Mouse (Mus musculus): Measurements from ENCODE around the gene Tmem121b.

The Tmem121b gene

DNA sequence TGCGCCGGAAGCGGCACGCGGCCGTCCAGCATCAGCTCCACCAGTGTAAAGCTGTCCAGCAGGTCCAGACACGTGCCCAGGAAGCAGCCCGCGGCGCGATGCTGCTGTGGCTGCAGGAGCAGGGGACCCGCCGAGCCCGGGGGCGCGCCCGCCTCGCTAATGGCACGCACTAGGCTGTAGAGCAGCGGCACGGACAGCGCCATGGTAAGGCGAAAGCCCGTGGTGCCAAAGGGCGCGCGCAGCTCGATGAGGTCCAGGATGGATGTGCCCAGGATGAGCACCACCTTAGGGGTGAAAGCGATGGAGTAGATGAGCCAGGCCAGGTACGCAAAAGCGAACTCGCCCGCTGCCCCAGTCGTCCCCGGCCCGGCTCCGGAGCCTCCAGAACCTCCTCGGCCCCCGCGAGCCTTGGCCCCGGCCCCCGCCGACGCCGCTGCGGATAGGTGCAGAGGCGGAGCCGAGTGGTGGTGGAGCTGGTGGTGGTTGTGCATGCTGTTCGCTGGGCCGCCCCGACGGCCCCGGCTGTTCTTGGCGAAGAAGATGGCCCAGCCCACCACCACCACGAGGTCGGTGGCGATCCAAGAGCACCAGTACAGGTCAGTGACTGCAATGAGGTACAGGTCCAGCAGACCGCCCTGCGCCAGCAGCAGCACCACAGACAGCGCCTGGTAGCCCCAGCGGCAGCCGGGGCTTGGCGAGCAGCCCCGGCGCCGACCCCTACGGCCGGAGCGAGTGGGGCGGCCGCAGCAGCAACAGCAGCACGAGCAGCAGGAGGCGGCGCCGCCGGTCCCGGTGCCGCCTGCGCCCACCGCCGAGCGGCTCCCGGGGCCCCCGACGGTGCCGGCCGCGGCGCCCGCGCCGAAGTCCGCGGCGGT is 871 bp downstream of the Tmem121b start:
- DNase-seq (ENCODE audit: low spot score in 2 of 2): peak; percentile 30 to 38

DNA sequence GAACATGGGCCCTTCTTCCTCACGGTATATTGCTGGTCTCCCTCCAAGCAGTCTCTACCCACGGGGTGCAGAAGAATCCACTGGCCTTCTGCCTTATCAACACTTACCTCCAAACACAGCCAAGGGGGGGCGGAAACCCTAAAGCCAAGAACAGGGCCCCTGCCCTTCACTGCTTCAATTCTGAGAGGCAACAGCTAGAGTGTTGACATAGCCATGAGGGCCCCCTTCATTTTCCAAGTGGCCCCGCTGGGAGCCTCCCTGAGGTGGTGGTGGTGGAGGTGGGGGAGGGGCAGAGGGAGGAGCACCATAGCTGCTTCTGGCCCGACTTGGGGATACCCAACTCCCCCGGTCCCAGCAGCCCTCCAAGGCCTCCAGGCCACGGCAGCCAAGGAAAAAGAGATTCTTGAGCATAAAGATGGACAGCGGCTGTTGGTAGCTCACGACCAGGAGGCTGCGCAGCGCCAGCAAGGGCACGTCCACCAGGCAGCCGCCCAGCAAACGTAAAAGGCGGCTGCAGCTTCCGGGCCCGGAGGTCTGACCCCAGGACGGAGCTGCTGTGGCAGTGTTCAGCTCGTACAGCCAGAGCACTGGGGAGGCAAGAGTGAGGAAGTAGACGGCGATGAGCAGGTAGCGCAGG is 1.6 kb downstream of the Tmem121b start:
- no peak for DNase-seq (ENCODE audit: low spot score in 2 of 2)

DNA sequence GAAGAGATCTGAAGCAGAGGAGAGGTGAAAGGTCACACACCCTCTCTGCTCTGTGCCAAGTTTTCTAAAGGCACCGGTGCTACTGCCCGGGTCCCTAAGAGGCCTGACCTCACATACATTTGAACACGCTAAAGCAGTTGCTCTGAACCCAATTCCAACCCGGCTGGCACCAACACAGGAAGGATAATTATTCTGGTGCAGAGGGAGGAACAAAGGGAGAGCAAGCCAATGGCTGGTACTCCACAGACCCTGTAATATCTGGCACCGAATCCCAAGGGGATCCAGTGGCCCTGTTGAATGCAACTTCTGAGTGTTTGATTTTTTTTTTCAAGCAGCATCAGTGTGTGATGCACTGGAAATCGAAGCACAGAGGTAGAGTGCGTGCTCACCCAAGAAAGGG is 2.5 kb downstream of the Tmem121b start:
- no peak for DNase-seq (ENCODE audit: low spot score in 2 of 2)

DNA sequence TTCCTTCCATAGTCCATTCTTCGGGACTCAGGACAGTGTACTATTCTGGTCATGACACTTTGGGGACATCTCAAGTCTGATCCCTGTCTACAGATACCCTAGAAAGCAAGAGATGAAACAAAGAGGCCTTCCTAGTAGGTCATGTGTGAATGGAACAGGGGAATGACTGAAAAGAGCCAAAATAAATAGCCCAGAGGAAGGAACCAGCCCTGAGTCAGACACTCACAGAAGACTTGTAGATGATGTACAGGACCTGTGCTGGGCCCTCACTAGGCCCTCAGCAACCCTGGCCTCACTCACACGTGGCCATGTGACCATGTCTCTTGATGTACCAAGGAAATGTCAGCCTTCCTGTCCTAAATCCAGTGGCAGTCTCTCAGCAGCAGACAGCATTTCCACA is 4.1 kb downstream of the Tmem121b start:
- no peak for DNase-seq (ENCODE audit: low spot score in 2 of 2)

DNA sequence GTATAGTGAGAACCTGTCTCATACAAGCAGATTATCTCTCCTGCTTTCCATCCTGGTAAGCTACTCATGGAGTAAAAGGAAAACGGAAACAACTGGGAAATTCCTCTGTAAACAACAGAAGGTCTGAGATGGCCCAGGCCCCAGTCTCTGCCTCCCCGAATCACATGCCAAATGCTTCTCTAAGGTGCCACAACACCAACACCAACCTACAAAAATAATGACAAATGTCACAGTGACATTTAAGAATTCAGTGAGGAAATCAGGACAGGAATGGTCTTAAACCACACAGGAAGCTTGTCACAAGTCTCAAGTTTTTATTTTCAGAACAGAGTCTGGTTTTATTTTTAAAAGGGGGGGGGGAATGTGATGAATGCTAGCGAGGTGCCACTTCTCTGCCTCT is 5.0 kb downstream of the Tmem121b start:
- DNase-seq (ENCODE audit: low spot score in 2 of 2): no peak

DNA sequence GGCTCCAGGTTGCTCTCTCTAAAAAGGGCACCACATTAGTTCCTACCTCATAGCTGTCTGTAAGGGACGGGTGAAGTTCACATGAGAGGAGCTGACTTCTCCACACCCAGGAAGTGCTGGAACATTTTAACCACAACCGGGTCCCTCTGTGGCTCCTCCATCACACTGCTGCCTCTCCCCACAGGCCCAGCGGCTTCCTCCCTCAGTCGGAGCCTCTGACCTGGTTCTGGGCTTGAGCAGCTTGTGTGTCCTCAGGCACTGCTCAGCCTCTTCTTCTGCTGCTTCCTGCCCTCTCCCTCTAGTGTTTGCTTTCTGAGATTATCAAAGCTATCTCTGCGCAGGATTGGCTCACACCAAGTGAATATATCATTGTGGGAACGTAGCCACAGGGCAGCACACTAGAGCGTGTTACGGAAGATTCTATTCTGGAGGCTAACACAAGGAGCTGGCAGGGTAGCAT is 7.5 kb downstream of the Tmem121b start:
- DNase-seq (ENCODE audit: low spot score in 2 of 2): no peak

DNA sequence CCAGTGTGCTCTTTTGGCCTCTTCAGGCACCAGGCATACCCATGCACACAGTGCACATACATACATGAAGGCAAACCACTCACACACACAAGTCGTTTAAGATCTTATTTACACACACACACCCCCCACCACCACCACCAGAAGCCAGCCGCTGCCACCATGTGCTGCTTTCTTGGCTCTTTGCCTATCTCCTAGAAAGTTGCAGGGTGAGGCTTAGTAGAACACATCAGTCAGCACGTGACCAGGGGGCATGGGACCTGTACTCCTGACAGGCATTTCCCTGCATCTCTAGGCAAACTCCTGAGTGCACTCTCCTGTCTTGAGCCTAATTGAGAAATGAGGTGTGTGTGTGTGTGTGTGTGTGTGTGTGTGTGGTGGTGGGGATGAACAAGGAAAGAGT is 8.6 kb downstream of the Tmem121b start:
- no peak for DNase-seq (ENCODE audit: low spot score in 2 of 2)

DNA sequence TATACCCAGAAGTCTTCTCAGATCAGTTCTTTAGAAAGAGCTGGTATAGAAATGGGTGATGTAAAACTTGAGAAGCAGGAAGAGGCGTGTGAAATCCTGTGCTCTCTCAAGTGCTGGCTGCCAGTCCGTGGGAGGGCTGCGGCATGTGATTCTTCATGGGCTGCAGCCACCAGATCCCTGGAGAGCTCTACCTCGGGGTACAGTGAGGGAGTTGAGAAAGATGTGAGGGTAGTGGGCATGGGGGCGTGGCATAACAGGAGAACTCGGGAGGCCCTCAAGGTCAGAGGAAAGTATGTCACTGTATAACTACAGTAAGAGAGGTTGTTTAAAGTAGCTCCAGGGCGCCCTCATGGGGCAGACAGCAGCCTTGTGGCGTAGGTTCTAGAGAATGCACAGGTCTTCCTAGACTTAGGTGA is 10.4 kb downstream of the Tmem121b start:
- no peak for DNase-seq (ENCODE audit: low spot score in 2 of 2)

DNA sequence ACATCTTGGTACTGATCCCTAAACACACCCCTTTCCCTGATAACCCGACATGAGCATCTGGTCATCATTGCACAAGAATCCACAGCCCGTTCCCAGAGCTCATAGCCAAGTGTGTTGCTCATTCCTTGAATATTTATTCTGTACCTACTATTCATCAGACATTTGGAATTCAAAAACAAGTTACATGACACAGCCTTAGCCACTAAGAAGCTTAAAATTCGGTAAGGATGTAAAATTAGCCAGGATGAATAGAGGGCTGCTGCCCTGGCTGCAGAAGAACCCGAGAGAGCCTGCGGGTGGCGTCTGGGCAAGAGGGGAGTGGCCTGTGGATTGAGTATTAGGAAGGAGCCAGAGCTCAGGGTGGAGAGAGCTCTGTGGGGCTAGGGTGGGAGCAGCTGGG is 10.9 kb downstream of the Tmem121b start:
- DNase-seq (ENCODE audit: low spot score in 2 of 2): no peak

DNA sequence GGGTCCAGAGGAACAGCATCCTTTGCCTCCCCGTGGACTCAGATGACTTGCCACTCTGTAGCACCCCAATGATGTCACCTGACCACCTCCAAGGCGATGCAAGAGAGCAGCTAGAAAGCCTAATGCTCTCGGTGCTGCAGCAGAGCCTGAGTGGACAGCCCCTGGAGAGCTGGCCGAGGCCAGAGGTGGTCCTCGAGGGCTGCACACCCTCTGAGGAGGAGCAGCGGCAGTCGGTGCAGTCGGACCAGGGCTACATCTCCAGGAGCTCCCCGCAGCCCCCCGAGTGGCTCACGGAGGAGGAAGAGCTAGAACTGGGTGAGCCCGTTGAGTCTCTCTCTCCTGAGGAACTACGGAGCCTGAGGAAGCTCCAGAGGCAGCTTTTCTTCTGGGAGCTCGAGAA is 11.6 kb downstream of the Tmem121b start:
- no peak for DNase-seq (ENCODE audit: low spot score in 2 of 2)

DNA sequence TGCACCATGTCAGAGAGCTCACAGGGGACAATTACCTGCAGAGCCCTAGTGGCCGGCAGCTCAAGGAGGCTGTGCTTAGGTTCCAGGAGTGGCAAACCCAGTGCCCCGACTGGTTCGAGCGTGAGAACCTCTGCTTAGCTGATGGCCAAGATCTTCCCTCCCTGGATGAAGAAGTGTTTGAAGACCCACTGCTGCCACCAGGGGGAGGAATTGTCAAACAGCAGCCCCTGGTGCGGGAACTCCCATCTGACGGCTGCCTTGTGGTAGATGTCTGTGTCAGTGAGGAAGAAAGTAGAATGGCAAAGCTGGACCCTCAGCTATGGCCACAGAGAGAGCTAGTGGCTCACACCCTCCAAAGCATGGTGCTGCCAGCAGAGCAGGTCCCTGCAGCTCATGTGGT is 12.1 kb downstream of the Tmem121b start:
- DNase-seq (ENCODE audit: low spot score in 2 of 2): no peak

DNA sequence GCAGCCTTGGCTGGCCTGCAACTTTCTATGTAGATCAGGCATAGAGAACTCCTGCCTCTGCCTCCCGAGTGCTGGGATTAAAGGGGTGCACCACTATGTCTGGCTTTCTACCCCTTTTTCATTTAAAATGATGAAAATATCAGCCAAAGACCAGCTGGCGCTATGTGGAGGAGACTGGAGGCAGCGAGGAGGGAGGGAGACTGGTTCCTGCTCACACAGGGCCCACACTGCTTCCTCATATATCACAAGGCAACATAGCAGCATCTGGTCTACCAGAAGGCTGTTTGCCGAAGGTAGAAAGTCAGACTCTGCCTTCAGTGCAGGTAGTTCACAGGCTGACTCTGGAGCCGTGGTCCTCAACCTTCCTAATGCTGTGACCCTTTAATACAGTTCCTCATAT is 13.2 kb downstream of the Tmem121b start:
- no peak for DNase-seq (ENCODE audit: low spot score in 2 of 2)

DNA sequence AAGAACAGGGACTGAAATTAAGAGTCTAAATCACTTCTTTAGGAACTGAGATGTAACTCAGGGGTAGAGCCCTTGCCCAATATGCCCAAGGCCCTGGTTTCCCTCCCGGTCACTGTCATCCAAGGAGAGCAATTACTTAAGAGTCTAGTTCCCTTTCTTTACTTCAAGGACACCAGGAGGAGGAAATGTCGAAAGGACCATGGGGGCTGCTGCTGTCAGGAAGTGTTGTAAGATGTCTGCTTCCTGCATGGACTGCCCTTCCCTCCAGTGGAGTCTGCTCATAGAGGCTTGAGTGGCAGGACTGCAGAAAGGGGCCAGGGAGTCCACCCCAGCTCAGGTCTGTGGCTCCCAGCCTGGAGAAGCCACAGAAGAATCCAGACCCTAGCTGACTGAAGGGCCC is 14.3 kb downstream of the Tmem121b start:
- no peak for DNase-seq (ENCODE audit: low spot score in 2 of 2)

DNA sequence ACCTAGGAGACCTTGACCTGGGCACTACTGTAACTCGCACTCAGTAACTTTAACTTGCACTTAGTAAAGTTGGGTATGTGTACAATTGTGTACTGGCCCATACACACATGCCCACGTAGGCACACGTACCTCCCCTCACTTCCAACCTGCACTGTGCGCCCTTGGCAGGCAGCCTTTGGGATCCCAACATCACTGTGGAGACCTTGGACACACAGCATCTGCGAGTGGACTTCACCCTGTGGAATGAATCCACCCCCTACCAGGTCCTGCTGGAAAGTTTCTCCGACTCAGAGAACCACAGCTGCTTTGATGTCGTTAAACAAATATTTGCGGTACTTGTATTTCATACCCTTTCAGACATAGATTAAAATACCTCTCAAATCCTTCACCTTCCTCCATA is 18.3 kb downstream of the Tmem121b start:
- DNase-seq (ENCODE audit: low spot score in 2 of 2): no peak

DNA sequence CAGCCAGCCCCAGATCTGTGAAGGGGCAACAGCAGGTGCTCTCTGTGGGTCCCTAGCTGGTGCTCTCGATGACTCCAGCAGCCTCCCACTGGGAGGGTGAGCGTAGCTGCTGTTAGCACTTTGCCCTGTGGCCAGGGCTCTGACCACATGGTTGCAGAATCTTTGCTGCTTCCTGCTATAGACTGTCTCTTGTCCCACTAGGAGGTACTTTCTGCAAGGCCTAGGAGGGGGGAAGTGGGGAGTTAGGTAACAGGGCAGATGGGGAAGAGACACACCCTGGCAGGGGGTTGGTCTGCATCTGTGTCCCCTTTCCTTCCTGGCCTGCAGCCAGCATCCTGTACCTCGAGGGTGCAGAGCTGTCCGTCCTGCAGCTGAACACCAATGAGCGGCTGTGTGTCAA is 20.2 kb downstream of the Tmem121b start:
- peak in 1 of 2 experiments; percentile 36 for DNase-seq (ENCODE audit: low spot score in 2 of 2)

DNA sequence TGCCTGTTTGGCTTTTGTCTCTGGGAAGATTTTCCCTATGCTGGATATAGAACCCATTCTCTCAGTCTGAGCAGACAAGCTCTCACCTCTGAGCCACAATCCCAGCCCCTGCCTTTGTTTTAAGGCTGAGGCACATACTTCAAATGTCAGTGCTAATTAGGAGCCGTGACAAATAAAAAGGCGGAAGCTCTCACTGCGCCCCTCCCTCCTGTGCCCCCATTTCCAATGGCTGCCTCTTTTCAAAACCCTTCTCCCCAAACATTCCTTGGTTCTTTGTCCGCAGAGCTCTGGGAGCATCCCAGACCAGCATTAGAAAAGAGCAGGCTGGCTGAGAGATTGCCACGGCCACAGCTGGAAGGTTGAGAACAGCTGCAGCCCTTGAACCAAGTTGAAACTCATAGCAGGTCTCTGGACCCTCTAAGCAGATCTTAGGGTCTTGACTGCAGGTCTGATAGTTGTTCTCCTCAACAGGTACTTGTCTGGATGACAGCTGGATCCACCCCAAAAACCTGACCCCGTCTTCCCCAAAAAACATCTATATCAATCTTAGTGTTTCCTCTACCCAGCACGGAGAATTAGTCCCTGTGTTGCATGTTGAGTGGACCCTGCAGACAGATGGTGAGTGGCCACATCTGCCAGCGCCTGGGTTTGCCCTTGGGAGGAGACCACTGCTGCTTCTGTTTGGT is 21.0 kb downstream of the Tmem121b start:
- DNase-seq (ENCODE audit: low spot score in 2 of 2): no peak

DNA sequence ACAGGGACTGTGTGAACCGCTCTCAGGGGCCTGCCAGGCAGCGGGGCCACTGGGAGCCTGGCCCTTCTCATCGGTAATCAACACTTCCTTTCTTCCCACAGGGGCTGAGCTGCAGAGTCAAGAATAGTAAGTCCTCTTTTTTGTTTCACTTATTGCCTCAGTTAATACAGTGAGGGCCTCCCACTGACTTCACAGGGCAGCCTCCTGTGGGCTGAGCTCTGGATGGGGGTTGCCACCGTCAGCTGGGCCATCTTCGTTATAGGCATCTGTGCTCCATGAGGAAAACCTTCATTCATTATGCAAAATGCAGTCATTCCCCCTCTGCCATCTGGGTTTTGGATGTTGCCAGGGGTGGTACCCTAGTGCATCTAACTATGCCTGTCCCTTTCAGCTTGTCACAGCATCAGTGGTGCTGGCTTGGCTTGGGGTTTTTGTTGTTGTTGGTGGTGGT is 21.6 kb downstream of the Tmem121b start:
- no peak for DNase-seq (ENCODE audit: low spot score in 2 of 2)

DNA sequence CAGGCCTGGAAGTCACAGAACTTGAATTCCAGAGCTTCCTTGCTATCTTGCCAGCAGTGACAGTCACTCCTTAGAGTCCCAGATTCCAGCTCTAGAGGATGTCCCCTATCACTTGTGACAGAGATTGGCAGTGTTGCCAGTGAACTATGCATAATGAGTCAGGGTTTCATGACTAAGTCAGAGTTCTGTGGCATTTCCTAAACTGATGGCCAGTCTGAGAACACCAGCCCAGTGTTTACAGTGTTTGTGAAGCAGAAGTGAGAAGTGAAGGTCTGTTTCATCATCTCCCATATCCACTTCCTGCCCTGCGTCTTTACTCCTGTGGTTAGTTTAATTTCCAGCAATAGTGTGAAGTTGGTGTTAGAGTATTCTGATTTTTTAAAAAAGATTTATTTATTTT is 22.9 kb downstream of the Tmem121b start:
- no peak for DNase-seq (ENCODE audit: low spot score in 2 of 2)

DNA sequence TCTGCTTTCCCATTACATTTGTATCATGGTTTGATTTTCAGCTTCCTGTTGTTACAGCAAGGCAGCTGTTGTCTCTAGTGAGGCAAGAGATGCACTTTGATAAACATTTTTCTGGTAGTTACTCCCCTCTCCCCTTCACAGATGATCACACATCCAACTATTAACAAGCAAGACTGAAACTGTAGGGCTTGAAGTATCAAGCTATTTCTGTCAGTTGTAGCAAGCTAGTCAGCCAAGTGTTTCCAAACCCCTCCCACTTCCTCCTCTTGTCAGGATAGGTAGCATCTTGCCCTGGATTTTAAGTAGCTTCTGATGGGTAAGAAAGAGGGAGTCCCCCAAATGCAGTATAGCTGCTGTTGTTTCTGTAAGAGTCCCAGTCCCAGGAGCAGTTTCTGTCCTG is 23.8 kb downstream of the Tmem121b start:
- no peak for DNase-seq (ENCODE audit: low spot score in 2 of 2)

DNA sequence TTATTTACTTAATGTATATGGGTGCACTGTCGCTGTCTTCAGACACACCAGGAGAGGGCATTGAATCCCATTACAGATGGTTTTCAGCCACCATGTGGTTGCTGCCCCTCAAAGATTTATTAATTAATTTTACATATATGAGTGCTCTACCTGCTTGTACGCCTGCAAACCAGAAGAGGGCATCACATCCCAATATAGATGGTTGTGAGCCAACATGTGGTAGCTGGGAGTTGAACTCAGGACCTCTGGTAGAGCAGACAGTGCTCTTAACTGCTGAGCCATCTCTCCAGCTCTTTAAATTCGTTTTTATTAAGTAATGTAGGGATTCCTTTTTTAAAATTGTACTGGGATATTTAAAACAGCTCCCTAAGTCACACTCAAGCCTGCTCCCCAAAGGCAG is 24.3 kb downstream of the Tmem121b start:
- no peak for DNase-seq (ENCODE audit: low spot score in 2 of 2)

DNA sequence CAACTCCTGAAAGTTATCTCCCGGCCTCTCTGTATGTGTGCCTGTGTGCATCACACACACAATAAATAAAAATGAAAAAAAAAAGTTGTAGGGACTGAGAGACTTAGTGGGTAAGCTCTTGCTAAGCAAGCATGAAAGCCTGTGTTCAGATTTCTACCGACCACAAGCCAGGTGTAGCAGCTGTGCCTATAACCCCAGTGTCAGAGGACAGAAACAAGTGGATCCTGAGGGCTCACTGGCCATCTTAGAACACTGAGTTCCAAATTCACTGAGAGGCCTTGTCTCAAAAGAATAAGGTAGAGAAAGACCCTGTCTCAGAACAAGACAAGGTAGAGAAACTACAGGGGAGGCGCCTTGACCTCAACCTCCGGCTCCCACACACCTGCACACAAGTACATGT is 25.3 kb downstream of the Tmem121b start:
- DNase-seq (ENCODE audit: low spot score in 2 of 2): no peak

DNA sequence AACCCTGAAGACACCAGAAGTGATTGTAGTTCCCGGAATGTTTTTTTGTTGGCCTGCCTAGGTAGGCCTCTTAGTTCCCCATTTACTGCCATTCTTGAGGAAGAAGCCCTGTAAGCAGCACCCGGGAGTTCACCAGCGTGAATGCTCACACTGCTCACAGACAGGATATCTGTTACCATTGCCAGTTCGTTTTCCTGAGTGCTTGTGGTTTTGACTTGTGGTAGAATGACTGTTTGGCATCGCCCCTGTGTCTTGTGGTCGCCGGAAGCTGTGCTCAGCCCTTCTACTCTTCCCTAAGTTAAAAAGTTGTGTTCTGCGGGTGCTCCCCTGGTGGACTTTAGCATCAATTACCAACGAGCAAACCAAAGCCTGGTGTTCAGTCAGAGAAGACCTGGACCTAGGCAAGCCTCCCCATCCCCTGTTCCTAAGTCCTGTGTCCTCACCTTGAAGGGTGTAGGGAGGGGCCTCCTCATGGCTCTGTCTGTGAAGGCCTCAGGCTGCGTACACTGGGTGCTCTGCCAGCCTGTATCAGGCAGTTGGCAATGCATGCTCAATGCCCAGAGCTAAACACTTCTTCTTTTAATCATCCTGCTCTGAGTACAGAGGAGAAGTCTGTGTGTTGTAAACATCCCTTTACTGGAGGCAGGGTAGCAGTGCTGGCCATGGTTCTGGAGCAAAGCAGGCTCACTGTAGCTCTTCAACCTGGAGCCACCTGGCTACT is 26.8 kb downstream of the Tmem121b start:
- DNase-seq (ENCODE audit: low spot score in 2 of 2): no peak
